Mouse (Mus musculus): ENCODE results near the gene P4hb. TPM values are rescaled to one million over a fixed set of nuclear protein-coding genes. Genes with fewer than 3 reads are reported as not detected.

The P4hb gene
- polyA plus RNA-seq, 1 experiment: 705 TPM

DNA sequence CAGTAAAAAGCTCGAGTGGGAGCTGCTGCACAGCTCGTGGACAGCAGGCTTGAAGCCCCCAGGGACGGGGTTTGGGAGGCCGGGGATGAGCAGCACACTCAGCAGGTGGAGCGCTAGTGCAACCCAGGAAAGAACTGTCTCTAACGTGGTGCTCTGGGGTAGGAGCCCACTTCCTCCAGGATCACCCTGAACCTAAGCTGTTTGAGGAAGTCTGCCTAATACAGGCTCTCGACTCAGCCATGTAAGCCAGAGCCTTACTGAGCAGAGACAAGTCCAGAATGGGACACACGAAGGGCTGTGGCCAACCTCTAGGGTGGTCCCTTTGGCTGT is 34.1 kb downstream of the P4hb start:
- Histone ChIP-seq H3K4me1 (ENCODE audit: control insufficient read depth, insufficient read depth, insufficient read length, low read length) (peaks cover 10% of the 10 kb centered on the region), H3K36me3 (ENCODE audit: control insufficient read depth, insufficient read depth, low read length) (no peaks in the 10 kb centered on the region), H3K4me3 (ENCODE audit: low read depth, low read length) (no peak overlapping the region), H3K27ac (ENCODE audit: insufficient read depth, low read depth, low read length) (no peak overlapping the region), H3K27me3 (ENCODE audit: control insufficient read depth, insufficient read depth, low read length) (no peaks in the 10 kb centered on the region)
- 47% methylated on average over 8 of the region's 8 CpGs for WGBS
- no peak for TF ChIP-seq CTCF (IDR thresholded peaks at IDR 0.05; ENCODE audit: extremely low read depth, insufficient read length, insufficient replicate concordance, low read depth, low read length)
- TF ChIP-seq POLR2A (IDR thresholded peaks at IDR 0.05; ENCODE audit: low read depth, low read length): no peak

DNA sequence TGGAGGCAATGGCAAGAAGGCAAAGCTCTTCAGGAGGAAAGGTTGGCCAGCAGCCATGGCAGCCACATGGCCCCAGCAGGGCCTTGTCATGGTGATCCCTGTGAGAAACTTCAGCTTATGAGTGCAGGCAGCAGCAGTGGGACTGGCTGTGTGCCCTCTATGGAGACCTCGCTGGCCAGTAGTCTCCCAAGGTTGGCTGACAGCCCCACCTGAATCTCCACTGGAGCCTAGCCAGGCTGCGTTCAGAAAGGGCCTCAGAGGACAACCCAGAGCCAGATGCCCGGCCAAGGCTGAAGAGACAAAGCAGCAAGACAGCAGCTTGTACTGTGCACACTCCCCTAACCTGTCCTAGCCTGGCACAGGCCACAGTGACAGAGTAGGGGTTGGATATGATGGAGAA is 34.6 kb downstream of the P4hb start:
- no peak overlapping the region for H3K27ac ChIP-seq (ENCODE audit: insufficient read depth, low read depth, low read length)
- TF ChIP-seq CTCF (IDR thresholded peaks at IDR 0.05; ENCODE audit: extremely low read depth, insufficient read length, insufficient replicate concordance, low read depth, low read length) (no peak), POLR2A (IDR thresholded peaks at IDR 0.05; ENCODE audit: low read depth, low read length) (no peak)

DNA sequence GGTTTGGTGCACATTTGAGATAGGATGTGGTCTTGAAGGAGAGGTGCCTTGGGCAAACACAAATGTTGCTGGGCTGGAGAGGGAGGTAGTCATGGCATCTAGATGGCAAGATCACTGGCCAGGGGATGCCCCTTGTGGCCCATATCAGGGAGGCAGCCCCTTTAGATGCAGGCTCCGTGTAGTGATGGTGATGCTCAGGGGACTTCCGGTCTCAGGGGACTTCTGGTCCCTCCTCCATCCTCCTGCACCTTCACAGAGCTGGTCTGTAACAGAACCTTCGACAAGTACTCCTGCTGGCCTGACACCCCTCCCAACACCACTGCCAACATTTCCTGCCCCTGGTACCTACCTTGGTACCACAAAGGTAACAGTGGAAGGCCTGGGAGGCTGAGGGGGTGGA is 37.2 kb downstream of the P4hb start:
- H3K36me3 ChIP-seq (ENCODE audit: control insufficient read depth, insufficient read depth, low read length): no peaks in the 10 kb centered on the region
- TF ChIP-seq CTCF (IDR thresholded peaks at IDR 0.05; ENCODE audit: extremely low read depth, insufficient read length, insufficient replicate concordance, low read depth, low read length): no peak
- TF ChIP-seq POLR2A (IDR thresholded peaks at IDR 0.05; ENCODE audit: low read depth, low read length): no peak
- H3K4me3 ChIP-seq (ENCODE audit: low read depth, low read length): no peak overlapping the region
- WGBS: 88% methylated on average over 3 of the region's 3 CpGs
- H3K4me1 ChIP-seq (ENCODE audit: control insufficient read depth, insufficient read depth, insufficient read length, low read length): peaks cover 12% of the 10 kb centered on the region
- no peak overlapping the region for H3K27ac ChIP-seq (ENCODE audit: insufficient read depth, low read depth, low read length)
- H3K27me3 ChIP-seq (ENCODE audit: control insufficient read depth, insufficient read depth, low read length): peaks cover 13% of the 10 kb centered on the region; the same call in 1 of the 2 replicates

More for the DNA sequence above, 34.6 kb downstream of the P4hb start:
- H3K4me3 ChIP-seq (ENCODE audit: low read depth, low read length): no peak overlapping the region
- peaks cover 10% of the 10 kb centered on the region for H3K4me1 ChIP-seq (ENCODE audit: control insufficient read depth, insufficient read depth, insufficient read length, low read length)
- no peaks in the 10 kb centered on the region for H3K27me3 ChIP-seq (ENCODE audit: control insufficient read depth, insufficient read depth, low read length)
- WGBS: 20% methylated on average over 3 of the region's 3 CpGs
- H3K36me3 ChIP-seq (ENCODE audit: control insufficient read depth, insufficient read depth, low read length): no peaks in the 10 kb centered on the region

- H3K27me3 ChIP-seq (ENCODE audit: control insufficient read depth, insufficient read depth, low read length): peaks cover 20% of the 10 kb centered on the region
- TF ChIP-seq CTCF (IDR thresholded peaks at IDR 0.05; ENCODE audit: extremely low read depth, insufficient read length, insufficient replicate concordance, low read depth, low read length): no peak
- no peak for TF ChIP-seq POLR2A (IDR thresholded peaks at IDR 0.05; ENCODE audit: low read depth, low read length)
- H3K4me3 ChIP-seq (ENCODE audit: low read depth, low read length): no peak overlapping the region
- H3K27ac ChIP-seq (ENCODE audit: insufficient read depth, low read depth, low read length): no peak overlapping the region
- no peaks in the 10 kb centered on the region for H3K36me3 ChIP-seq (ENCODE audit: control insufficient read depth, insufficient read depth, low read length)
- H3K4me1 ChIP-seq (ENCODE audit: control insufficient read depth, insufficient read depth, insufficient read length, low read length): peaks cover 14% of the 10 kb centered on the region
- WGBS: 79% methylated on average over 3 of the region's 3 CpGs
Measured at GRCm38 (mm10) chr11:120535145-120535544, 37.9 kb downstream of the P4hb start.

GRCm38 (mm10) chr11:120534093-120534492 is 39.0 kb downstream of the P4hb start:
- WGBS: 80% methylated on average over 8 of the region's 8 CpGs
- Histone ChIP-seq H3K36me3 (ENCODE audit: control insufficient read depth, insufficient read depth, low read length) (no peaks in the 10 kb centered on the region), H3K4me3 (ENCODE audit: low read depth, low read length) (no peak overlapping the region), H3K4me1 (ENCODE audit: control insufficient read depth, insufficient read depth, insufficient read length, low read length) (peaks cover 10% of the 10 kb centered on the region), H3K27me3 (ENCODE audit: control insufficient read depth, insufficient read depth, low read length) (peaks cover 25% of the 10 kb centered on the region), H3K27ac (ENCODE audit: insufficient read depth, low read depth, low read length) (no peak overlapping the region)
- TF ChIP-seq POLR2A (IDR thresholded peaks at IDR 0.05; ENCODE audit: low read depth, low read length) (no peak), CTCF (IDR thresholded peaks at IDR 0.05; ENCODE audit: extremely low read depth, insufficient read length, insufficient replicate concordance, low read depth, low read length) (no peak)

DNA sequence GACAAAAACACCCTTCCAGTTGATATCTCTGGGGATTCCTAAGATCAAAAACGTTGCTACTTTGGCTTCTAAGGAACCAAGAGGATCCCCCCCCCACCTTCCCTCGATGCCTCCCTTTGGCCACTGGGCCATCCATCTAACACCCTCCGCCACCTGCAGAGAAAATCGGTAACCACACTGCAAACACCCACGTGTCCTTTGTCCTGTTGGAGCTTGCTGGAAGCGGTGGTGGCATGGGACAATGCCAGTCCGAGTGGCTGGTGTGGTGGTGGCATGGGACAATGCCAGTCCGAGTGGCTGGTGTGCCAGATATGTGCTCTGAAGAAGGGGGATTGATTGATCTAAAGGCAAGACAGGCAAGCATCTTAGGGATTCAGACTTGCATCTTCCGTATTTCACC is 41.4 kb downstream of the P4hb start:
- peaks cover 25% of the 10 kb centered on the region for H3K27me3 ChIP-seq (ENCODE audit: control insufficient read depth, insufficient read depth, low read length)
- no peak overlapping the region for H3K27ac ChIP-seq (ENCODE audit: insufficient read depth, low read depth, low read length)
- TF ChIP-seq CTCF (IDR thresholded peaks at IDR 0.05; ENCODE audit: extremely low read depth, insufficient read length, insufficient replicate concordance, low read depth, low read length) (no peak), POLR2A (IDR thresholded peaks at IDR 0.05; ENCODE audit: low read depth, low read length) (no peak)
- H3K4me3 ChIP-seq (ENCODE audit: low read depth, low read length): no peak overlapping the region
- peaks cover 5% of the 10 kb centered on the region for H3K4me1 ChIP-seq (ENCODE audit: control insufficient read depth, insufficient read depth, insufficient read length, low read length)
- no peaks in the 10 kb centered on the region for H3K36me3 ChIP-seq (ENCODE audit: control insufficient read depth, insufficient read depth, low read length)
- 22% methylated on average over 9 of the region's 9 CpGs for WGBS

GRCm38 (mm10) chr11:120530085-120530964 is 42.7 kb downstream of the P4hb start, which contains the start of gene Gcgr:
Gene Gcgr (plus strand): TSS chr11:120530699.
- H3K27ac ChIP-seq (ENCODE audit: insufficient read depth, low read depth, low read length): no peak within 1 kb of the TSS
- H3K4me3 ChIP-seq (ENCODE audit: low read depth, low read length): peak within 1 kb of the TSS; percentile 47
- H3K27me3 ChIP-seq (ENCODE audit: control insufficient read depth, insufficient read depth, low read length): peaks cover 25% of the 10 kb centered on the region
- 11% methylated on average over 62 of the region's 62 CpGs for WGBS
- no peak for TF ChIP-seq CTCF (IDR thresholded peaks at IDR 0.05; ENCODE audit: extremely low read depth, insufficient read length, insufficient replicate concordance, low read depth, low read length)
- TF ChIP-seq POLR2A (IDR thresholded peaks at IDR 0.05; ENCODE audit: low read depth, low read length): no peak
- peaks cover 5% of the 10 kb centered on the region for H3K4me1 ChIP-seq (ENCODE audit: control insufficient read depth, insufficient read depth, insufficient read length, low read length)
- H3K36me3 ChIP-seq (ENCODE audit: control insufficient read depth, insufficient read depth, low read length): no peaks in the 10 kb centered on the region
